Mouse (Mus musculus): ENCODE data around the gene Smg9.

- TF ChIP-seq EP300 (IDR thresholded peaks at IDR 0.05; ENCODE audit: low read depth) (no peak), CTCF (IDR thresholded peaks at IDR 0.05; ENCODE audit: low read depth) (no peak)
Measured at GRCm38 (mm10) chr7:24368226-24368625, 31.2 kb upstream of the Smg9 start.
